Mouse (Mus musculus): Measurements from ENCODE around the gene Dync2li1.

Gene Dync2li1

DNA sequence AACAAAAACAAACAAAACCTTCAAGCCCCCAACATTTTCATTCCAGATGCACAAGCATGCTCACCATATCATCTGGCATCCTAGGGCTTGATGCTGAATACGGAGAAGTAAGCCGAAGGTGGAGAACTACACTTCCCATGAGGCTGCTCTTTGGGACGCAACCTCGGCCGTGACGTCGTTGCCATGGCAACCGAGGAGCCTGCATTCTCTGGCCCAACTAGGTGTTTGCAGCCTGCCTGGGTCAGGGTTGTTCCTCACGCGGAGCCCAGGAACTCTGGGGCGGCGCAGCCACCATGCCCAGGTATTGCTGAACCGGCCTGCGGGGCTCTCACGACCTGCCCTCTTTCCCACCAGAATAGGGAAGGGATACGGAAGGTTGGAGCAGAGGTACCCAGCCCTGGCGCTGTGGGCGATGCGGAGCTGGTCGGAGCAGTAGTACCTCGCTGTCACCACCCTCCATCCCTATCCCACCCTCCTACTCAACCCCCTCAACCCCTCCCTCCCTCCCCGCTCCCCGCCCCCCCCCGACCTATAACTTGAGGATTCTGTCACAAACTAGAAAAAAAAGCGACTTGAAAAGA, at the start of gene Dync2li1:
Gene Dync2li1 (plus strand): TSS at position 221 of the 581 bp plus-strand sequence.
- DNase-seq (ENCODE audit: low spot score in 2 of 2): peak; percentile 78

DNA sequence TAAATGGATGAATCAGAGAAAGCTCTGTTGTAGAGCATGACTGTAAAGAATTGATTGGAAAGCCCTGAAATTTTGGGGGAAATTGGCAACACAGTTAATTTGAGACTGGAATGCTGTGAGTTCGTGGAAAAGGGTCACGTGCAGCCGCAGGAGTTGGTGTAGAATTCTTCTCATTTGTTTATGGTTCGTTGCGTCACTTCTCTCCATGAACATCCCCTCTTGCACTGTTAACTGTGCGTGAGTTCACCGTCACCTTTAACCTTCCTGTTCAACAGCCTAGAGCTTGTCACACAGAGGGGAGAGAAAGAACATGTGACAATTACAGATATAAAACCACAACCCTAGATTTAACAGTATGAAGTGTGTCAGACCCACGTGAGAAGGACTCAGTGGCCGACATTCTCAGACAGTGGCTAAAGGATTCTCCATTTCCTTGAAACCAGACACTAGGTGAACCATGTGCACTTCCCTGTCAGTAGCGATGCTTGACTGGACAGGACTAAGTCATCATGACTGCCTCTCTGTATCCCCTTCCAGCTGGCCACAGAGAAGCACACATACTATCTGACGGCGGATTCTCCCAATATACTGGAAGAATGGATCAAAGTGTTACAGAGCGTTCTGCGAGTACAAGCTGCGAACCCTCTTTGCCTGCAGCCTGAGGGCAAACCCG, 49.5 kb upstream of the Dync2li1 start:
- DNase-seq (ENCODE audit: low spot score in 2 of 2): no peak

- no peak for DNase-seq (ENCODE audit: low spot score in 2 of 2)
Observed at GRCm38 (mm10) chr17:84579249-84579648, 47.0 kb upstream of the Dync2li1 start.

- no peak for DNase-seq (ENCODE audit: low spot score in 2 of 2)
Observed at GRCm38 (mm10) chr17:84579817-84580216, 46.5 kb upstream of the Dync2li1 start.

GRCm38 (mm10) chr17:84580821-84581220, 45.5 kb upstream of the Dync2li1 start:
- DNase-seq (ENCODE audit: low spot score in 2 of 2): no peak

- DNase-seq (ENCODE audit: low spot score in 2 of 2): no peak
Observed at GRCm38 (mm10) chr17:84581740-84582414, 44.4 kb upstream of the Dync2li1 start.

- DNase-seq (ENCODE audit: low spot score in 2 of 2): no peak
Observed at GRCm38 (mm10) chr17:84584107-84584506, 42.2 kb upstream of the Dync2li1 start.

GRCm38 (mm10) chr17:84585104-84585503, 41.2 kb upstream of the Dync2li1 start:
- no peak for DNase-seq (ENCODE audit: low spot score in 2 of 2)

GRCm38 (mm10) chr17:84590065-84590464, 36.2 kb upstream of the Dync2li1 start:
- no peak for DNase-seq (ENCODE audit: low spot score in 2 of 2)

DNA sequence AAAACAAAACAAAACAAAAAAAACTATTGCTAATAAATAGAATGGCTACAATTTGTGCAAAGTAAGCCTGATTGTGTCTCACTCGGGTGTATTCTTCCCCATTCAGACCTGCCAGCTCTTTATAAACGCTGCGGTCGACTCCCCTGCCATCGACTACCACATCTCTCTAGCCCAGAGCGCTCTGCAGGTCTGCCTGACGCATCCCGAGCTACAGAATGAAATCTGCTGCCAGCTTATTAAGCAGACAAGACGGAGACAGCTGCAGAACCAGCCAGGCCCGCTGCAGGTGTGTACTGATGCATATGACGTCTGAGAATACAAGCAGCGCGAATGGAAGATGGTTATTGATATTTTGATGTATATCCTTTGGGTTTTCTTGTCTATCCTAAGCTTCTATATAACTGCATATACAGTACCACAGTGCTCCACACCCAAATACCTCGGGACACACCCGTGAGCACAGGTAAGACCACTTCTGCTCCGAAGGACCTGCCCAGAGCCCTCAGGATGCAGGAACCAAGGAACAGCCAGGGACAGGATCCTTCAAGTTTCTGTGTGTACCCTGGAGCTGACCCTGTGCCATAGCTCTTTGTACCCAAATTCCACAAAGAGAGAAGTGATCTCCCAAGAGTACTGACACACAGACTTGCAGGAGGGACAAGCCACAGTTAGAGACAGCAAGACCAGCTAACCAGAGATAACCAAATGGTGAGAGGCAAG, 34.7 kb upstream of the Dync2li1 start:
- no peak for DNase-seq (ENCODE audit: low spot score in 2 of 2)

DNA sequence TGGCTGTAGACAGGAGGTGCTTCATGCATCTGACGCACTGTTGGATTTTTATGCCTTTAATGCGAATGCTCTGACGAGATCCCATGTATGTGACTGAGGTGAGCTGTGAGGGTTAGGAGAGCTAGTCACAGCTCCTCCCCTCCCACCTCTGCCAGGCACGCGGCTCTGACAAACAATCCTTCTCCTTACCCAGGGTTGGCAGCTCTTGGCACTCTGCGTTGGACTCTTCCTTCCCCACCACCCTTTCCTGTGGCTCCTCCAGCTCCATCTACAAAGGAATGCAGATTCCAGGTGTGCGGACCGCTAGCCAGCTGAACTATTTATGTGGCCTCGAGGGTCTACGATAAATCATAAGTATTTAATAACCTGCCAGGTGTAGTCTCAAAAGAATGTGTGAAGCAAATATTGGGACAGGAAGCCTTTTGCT, 30.3 kb upstream of the Dync2li1 start:
- no peak for DNase-seq (ENCODE audit: low spot score in 2 of 2)

DNA sequence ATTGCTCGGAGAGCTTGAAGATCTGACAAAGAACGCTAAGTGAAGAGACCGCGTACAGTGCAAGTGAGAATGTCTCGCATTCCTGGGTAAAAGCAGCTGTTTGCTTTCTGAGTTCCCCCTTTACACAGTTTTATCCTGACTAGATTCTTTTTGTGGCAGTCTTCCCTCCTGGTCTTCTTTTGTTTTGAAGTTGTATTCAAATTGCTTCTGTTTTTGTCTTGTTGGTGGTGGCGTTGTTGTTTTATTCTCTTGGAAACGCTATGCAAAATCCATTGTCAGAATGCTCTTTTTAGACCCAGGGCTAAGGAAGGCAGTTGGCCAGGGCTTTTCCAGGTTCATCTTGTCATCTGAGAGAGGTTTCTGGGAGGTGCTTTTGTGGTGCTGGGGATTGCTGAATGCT, 29.8 kb upstream of the Dync2li1 start:
- DNase-seq (ENCODE audit: low spot score in 2 of 2): no peak

DNA sequence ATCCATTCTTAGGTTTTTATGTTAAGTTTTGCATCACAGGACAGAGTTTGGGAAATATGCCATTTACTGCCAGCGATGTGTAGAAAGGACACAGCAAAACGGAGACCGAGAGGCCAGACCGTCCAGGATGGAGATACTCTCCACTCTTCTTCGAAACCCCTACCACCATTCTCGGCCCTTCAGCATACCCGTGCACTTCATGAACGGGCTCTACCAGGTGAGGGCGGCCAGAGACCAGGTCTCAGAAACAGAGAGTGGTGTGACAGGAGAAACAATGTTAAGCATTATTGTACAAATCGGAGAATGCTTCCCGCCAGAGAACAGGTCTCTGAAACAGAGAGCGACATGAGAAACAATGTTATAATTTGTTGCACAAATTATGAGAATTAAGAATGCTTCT, 28.4 kb upstream of the Dync2li1 start:
- no peak for DNase-seq (ENCODE audit: low spot score in 2 of 2)

GRCm38 (mm10) chr17:84598928-84599327, 27.4 kb upstream of the Dync2li1 start:
- no peak for DNase-seq (ENCODE audit: low spot score in 2 of 2)

GRCm38 (mm10) chr17:84600051-84600983, 26.0 kb upstream of the Dync2li1 start:
- DNase-seq (ENCODE audit: low spot score in 2 of 2): no peak

GRCm38 (mm10) chr17:84601805-84602204, 24.5 kb upstream of the Dync2li1 start:
- no peak for DNase-seq (ENCODE audit: low spot score in 2 of 2)

- no peak for DNase-seq (ENCODE audit: low spot score in 2 of 2)
Observed at GRCm38 (mm10) chr17:84603202-84603627, 23.1 kb upstream of the Dync2li1 start.

DNA sequence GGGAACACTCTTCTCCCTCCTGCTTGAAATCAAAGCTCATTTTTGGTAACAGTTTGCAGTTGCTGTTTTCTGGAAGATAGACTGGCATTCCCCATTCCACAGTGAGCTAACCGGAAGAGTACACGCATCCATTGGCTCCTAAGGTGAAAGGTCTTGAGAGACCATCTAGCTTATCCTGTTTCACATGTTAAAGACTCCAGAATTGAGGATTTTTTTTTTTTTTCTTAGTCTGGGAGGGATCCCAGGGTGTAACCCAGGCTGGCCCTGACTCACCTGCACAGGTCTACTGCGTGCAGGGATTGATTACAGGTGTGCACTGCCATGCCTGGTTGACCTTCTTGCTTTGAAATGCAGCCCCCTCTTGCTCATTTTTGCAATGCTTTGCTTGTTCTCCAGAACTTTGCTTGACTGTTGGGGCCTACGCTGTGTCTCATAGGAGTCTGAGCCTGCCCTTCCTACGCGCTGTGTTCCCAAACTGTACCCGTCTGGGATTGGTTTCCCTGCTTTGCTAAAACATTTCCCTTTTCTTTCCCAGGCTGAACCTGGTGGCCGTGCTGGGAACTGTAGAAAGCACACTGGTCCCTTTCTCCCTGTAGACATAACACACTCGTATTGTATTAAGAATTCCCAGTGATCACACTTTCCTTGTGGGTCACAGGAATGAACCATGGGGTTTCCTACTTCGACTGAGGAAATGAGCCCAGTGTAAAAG, 22.4 kb upstream of the Dync2li1 start:
- no peak for DNase-seq (ENCODE audit: low spot score in 2 of 2)

GRCm38 (mm10) chr17:84606976-84607375, 19.3 kb upstream of the Dync2li1 start:
- DNase-seq (ENCODE audit: low spot score in 2 of 2): no peak

- peak; percentile 54 to 63 for DNase-seq (ENCODE audit: low spot score in 2 of 2)
Observed at GRCm38 (mm10) chr17:84607617-84608016, 18.7 kb upstream of the Dync2li1 start.

DNA sequence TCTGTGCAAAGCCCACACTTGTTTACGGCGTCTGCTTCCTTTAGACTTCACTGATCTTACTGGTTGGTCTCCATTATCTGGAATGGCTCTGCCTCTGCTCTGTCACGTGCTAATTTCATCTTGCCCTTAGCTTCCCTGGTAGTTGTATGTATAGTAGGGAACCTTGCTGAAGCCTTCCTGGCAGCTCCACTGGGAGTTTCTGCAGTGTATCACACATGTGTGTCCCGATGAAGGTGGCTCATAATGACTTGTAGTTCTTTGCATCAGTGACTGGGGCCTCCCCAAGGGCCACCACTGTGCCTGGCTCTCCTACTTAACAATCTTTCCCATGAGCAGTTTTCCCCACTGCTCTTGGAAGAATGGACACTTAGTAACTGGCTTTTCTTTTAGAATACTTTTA, 17.7 kb upstream of the Dync2li1 start:
- DNase-seq (ENCODE audit: low spot score in 2 of 2): no peak
